In genomic region chr4:88698781-88699180, GRCm38 (mm10) we compare ENCODE assay signal across 22 mouse cellular contexts. TPM values are rescaled to one million over a fixed set of nuclear protein-coding genes. Genes with fewer than 3 reads are reported as not detected.
"Had no signal": no experiment of that assay in that cellular context is flagged by ENCODE, and none has a peak within 500 bp of the region (broad histone marks: within the 10 kb centered on the region; RNA-seq: fewer than 3 reads in every experiment).

No protein-coding gene starts in this region.

- H3K36me3 ChIP-seq: limb, embryonic 15.5 days; liver, embryonic 12.5 days; midbrain, embryonic 15.5 days; neural tube, embryonic 13.5 days; stomach, embryonic 15.5 days had no signal

- H3K27ac ChIP-seq: left cerebral cortex, adult 2 months; limb, embryonic 15.5 days; liver, embryonic 12.5 days; midbrain, embryonic 15.5 days; neural tube, embryonic 13.5 days; stomach, embryonic 15.5 days had no signal

- H3K27me3 ChIP-seq: limb, embryonic 15.5 days; midbrain, embryonic 15.5 days; stomach, embryonic 15.5 days had no signal

- DNase-seq: kidney, adult 18-20 months; kidney, postnatal 25 days; lung, embryonic 14.5 days; lung, postnatal 10 days; right cerebral cortex, adult 18-20 months; right cerebral cortex, postnatal 25 days; thymus, postnatal 36 days had no signal

- ATAC-seq: liver, embryonic 12.5 days; midbrain, embryonic 15.5 days had no signal

- H3K4me3 ChIP-seq: left cerebral cortex, adult 2 months; limb, embryonic 15.5 days; liver, embryonic 12.5 days; midbrain, embryonic 15.5 days; neural tube, embryonic 13.5 days; stomach, embryonic 15.5 days had no signal

- H3K9me3 ChIP-seq: limb, embryonic 15.5 days; liver, embryonic 12.5 days; midbrain, embryonic 15.5 days; neural tube, embryonic 13.5 days; stomach, embryonic 15.5 days had no signal

- H3K4me2 ChIP-seq: limb, embryonic 15.5 days; liver, embryonic 12.5 days; lung, embryonic 14.5 days; midbrain, embryonic 11.5 days; midbrain, embryonic 15.5 days; neural tube, embryonic 13.5 days; stomach, embryonic 15.5 days had no signal

- H3K9ac ChIP-seq: limb, embryonic 15.5 days; liver, embryonic 12.5 days; lung, embryonic 14.5 days; midbrain, embryonic 15.5 days; neural tube, embryonic 13.5 days; stomach, embryonic 15.5 days had no signal

- H3K4me1 ChIP-seq: limb, embryonic 15.5 days; liver, embryonic 12.5 days; midbrain, embryonic 15.5 days; neural tube, embryonic 13.5 days; stomach, embryonic 15.5 days had no signal

RNA-seq across cellular contexts. Expression of gene Ifnab, which starts 7.6 kb away (rescaled TPM):
- total RNA-seq: layer of hippocampus, postnatal 25 days; left cerebral cortex, adult 2 months; left cerebral cortex, postnatal 25 days had no signal
- polyA plus RNA-seq: kidney, embryonic 16.5 days; limb, embryonic 11.5 days; limb, embryonic 15.5 days; liver, embryonic 12.5 days; liver, embryonic 16.5 days; lung, embryonic 14.5 days; midbrain, embryonic 11.5 days; midbrain, embryonic 15.5 days; neural tube, embryonic 13.5 days; small intestine, adult 2 months; stomach, embryonic 15.5 days; thymus, postnatal 0 days had no signal

RNA-seq across cellular contexts. Expression of gene Ifna2, which starts 15.1 kb away (rescaled TPM):
- total RNA-seq: layer of hippocampus, postnatal 25 days; left cerebral cortex, adult 2 months; left cerebral cortex, postnatal 25 days had no signal
- polyA plus RNA-seq: kidney, embryonic 16.5 days; limb, embryonic 11.5 days; limb, embryonic 15.5 days; liver, embryonic 12.5 days; liver, embryonic 16.5 days; lung, embryonic 14.5 days; midbrain, embryonic 11.5 days; midbrain, embryonic 15.5 days; neural tube, embryonic 13.5 days; small intestine, adult 2 months; stomach, embryonic 15.5 days; testis, adult 2 months; thymus, postnatal 0 days had no signal

RNA-seq across cellular contexts. Expression of gene Ifna16, which starts 22.1 kb away (rescaled TPM):
- total RNA-seq: layer of hippocampus, postnatal 25 days; left cerebral cortex, adult 2 months; left cerebral cortex, postnatal 25 days had no signal
- polyA plus RNA-seq: kidney, embryonic 16.5 days; limb, embryonic 11.5 days; limb, embryonic 15.5 days; liver, embryonic 12.5 days; liver, embryonic 16.5 days; lung, embryonic 14.5 days; midbrain, embryonic 11.5 days; midbrain, embryonic 15.5 days; neural tube, embryonic 13.5 days; small intestine, adult 2 months; stomach, embryonic 15.5 days; testis, adult 2 months; thymus, postnatal 0 days had no signal
